Mouse (Mus musculus) brown adipose tissue, adult 24 weeks (tissue): ENCODE results near the gene Slc22a18. TPM values are rescaled to one million over a fixed set of nuclear protein-coding genes. Genes with fewer than 3 reads are reported as not detected.
A peak's percentile ranks its signal among the peaks of the same experiment; 100 is the strongest.

ENCODE experiments used
- H3K27ac ChIP-seq: fragments of 200-500 bp; replicated peaks from 2 replicates; pipeline ENCODE4 v1.5.1; 2012; ENCODE audit warnings: low read depth, mild to moderate bottlenecking, low read length
- H3K4me1 ChIP-seq: fragments of 200-500 bp; 2 replicates; pipeline ENCODE4 v1.6.1; 2012; ENCODE audit warnings: low read length, mixed read lengths; ENCODE audit not compliant: control insufficient read depth, insufficient read depth, insufficient read length
- H3K4me3 ChIP-seq: fragments of 200-500 bp; 2 replicates; pipeline ENCODE4 v1.5.1; 2012; ENCODE audit warnings: low read depth, mild to moderate bottlenecking, low read length, moderate library complexity; ENCODE audit not compliant: insufficient read depth
- polyA plus RNA-seq: library from polyadenylated mRNA; stranded (reverse); fragments of >200 nt; gene quantifications from 2 replicates; pipeline ENCODE4 v1.2.4, GENCODE M21; 2012; ENCODE audit not compliant: missing spikeins, insufficient read depth, insufficient read length

Gene Slc22a18
- polyA plus RNA-seq, 1 experiment: not detected

DNA sequence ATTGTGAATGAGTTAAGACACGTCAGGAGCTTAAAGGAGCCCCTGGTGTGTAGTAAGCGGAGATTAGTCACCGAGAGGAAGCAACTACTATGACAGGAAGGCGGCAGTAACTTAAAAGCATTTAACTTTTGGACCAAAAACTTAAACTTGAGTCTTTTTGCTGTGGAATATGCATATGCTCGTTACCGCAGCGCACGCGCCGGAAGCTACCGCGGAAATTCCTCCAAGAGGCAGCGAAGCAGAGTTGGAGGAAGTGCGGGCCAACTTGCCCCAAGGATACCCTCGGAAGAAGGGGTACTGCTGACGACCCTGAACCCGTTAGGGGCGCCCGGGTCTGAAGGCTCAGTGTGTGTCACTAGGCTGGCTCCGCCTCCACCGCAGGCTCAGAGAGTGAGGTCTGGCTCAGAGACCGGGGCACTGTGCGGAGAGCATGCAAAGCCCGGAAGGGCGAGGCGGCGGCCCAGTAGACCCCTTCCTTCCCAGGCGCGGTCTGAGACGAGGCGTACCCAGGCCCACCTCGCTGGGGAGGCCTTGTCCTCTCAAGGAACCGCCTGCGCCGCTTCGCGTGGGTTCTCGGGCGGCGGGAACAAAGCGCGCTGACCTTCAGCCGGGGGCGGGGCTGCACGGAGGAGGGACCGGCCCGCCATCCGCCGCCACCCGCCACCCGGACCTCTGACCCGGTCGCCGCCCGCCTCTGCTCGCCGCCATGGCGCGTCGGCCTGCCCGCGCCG lies 74.9 kb downstream of the Slc22a18 start:
- H3K4me3 ChIP-seq: peak overlapping the region; percentile 88
- peak overlapping the region; percentile 92 for H3K27ac ChIP-seq
- peaks cover 3% of the 10 kb centered on the region; the same call in 1 of the 2 replicates for H3K4me1 ChIP-seq

Other genes with a start within 250 kb of the Slc22a18 start
- 12.2 and 15.0 TPM in 2 replicates for gene Cdkn1c, start 12.7 kb upstream of the Slc22a18 start, polyA plus RNA-seq
- gene Phlda2, start 29.4 kb downstream of the Slc22a18 start, polyA plus RNA-seq: not detected in 2 replicates
- 119 and 172 TPM in 2 replicates for gene Nap1l4, start 75.4 kb downstream of the Slc22a18 start, polyA plus RNA-seq
- gene Cars, start 126.4 kb downstream of the Slc22a18 start, polyA plus RNA-seq: 15.3 and 38.5 TPM in 2 replicates
- not detected in 2 replicates for gene Tnfrsf26, start 155.0 kb downstream of the Slc22a18 start, polyA plus RNA-seq
- gene Tnfrsf22, start 175.9 kb downstream of the Slc22a18 start, polyA plus RNA-seq: 2.8 and 5.9 TPM in 2 replicates
- gene Tnfrsf23, start 212.1 kb downstream of the Slc22a18 start, polyA plus RNA-seq: 3.4 and 8.6 TPM in 2 replicates